In genomic region chr7:98084541-98085293, GRCm38 (mm10) we compare ENCODE assay signal across 8 mouse cellular contexts. TPM values are rescaled to one million over a fixed set of nuclear protein-coding genes. Genes with fewer than 3 reads are reported as not detected.
DNase-seq lines count a peak whose midpoint lies in the region; ATAC-seq and TF ChIP-seq lines count a peak whose summit lies in the region.

No protein-coding gene starts in this region.

- 0 out of 2 replicates have a peak overlapping the region, but pooled peaks have one; percentile 0 for H3K4me3 ChIP-seq in lung, embryonic 14.5 days (ENCODE audit: low read depth, low read length)

- H3K9me3 ChIP-seq in lung, embryonic 14.5 days (ENCODE audit: low read depth, low read length), result no peaks in the 10 kb centered on the region

- no peak for TF ChIP-seq CTCF in lung, embryonic 14.5 days (IDR thresholded peaks at IDR 0.05; ENCODE audit: low read depth)

- H3K27ac ChIP-seq in lung, embryonic 14.5 days (ENCODE audit: low read depth), result peak overlapping the region; percentile 56

- peaks cover 14% of the 10 kb centered on the region; the same call in 1 of the 2 replicates for H3K4me1 ChIP-seq in lung, embryonic 14.5 days (ENCODE audit: insufficient read depth)

- DNase-seq in adrenal gland, adult 2 months, result peak; percentile 36
- no peak for DNase-seq in adrenal gland, postnatal 10 days
- DNase-seq in kidney, adult 18-20 months, result peak; percentile 12
- peak; percentile 58 for DNase-seq in lung, embryonic 14.5 days
- no peak for DNase-seq in c-Kit-positive CD71-positive TER-119-positive erythroid progenitor cells, embryonic 14.5 days (ENCODE audit: low spot score)
- no peak for DNase-seq in thymus, postnatal 36 days
- DNase-seq in ovary, adult 18-20 months (ENCODE audit: low spot score), result no peak

- H3K36me3 ChIP-seq in lung, embryonic 14.5 days (ENCODE audit: insufficient read depth), result no peaks in the 10 kb centered on the region

- ATAC-seq in common myeloid progenitor, adult 5-6 weeks (replicated peaks; ENCODE audit: low read depth, poor library complexity, severe bottlenecking), result peak; percentile 35
- peak; percentile 52; the same call in 1 of the 2 replicates for ATAC-seq in lung, embryonic 14.5 days (ENCODE audit: insufficient read depth)

- H3K4me2 ChIP-seq in lung, embryonic 14.5 days, result peak overlapping the region; percentile 29

- no peaks in the 10 kb centered on the region for H3K27me3 ChIP-seq in lung, embryonic 14.5 days (ENCODE audit: insufficient read depth, low read length)

- 14% methylated on average over 12 of the region's 12 CpGs for WGBS in lung, embryonic 14.5 days

- peak overlapping the region; percentile 28; the same call in 1 of the 2 replicates for H3K9ac ChIP-seq in lung, embryonic 14.5 days

RNA-seq across cellular contexts. Expression of gene Myo7a, which starts 34.6 kb away (rescaled TPM):
- 100 to 1,000 TPM; 140 to 146 TPM for total RNA-seq in adrenal gland, adult 2 months (2021)
- 136 and 180 TPM in 2 replicates for polyA plus RNA-seq in adrenal gland, adult 2 months (2012; rRNA removed)
- 10 to 100 TPM; 48.9 to 87.1 TPM for total RNA-seq in adrenal gland, postnatal 10 days (2021)
- 7.4 and 7.5 TPM in 2 replicates for total RNA-seq in common myeloid progenitor, adult 5-6 weeks (2017)
- polyA plus RNA-seq in lung, embryonic 14.5 days (2014; fragmentation: Nextera tagmentation; extraction: Ambion mirVana), result 15.0 and 15.3 TPM in 2 replicates

Comparison
In these comparisons a context has a peak if more than half of its experiments do, and no peak if none do; other contexts are left out.
1. DNase-seq: peak in adrenal gland, adult 2 months (single experiment), kidney, adult 18-20 months (single experiment) and lung, embryonic 14.5 days (single experiment); none in adrenal gland, postnatal 10 days (single experiment), c-Kit-positive CD71-positive TER-119-positive erythroid progenitor cells, embryonic 14.5 days (single experiment), thymus, postnatal 36 days (0 of 2) and ovary, adult 18-20 months (single experiment).